Mouse (Mus musculus): ENCODE data around the gene Srrm3. TPM values are rescaled to one million over a fixed set of nuclear protein-coding genes. Genes with fewer than 3 reads are reported as not detected.

The Srrm3 gene
- polyA plus RNA-seq, 1 experiment from 2014 or later = 0.15 TPM

GRCm38 (mm10) chr5:135843418-135843817 lies 36.7 kb downstream of the Srrm3 start:
- Histone ChIP-seq H3K4me1 (ENCODE audit: control insufficient read depth in 2 of 2, insufficient read depth in 2 of 2, low read length in 2 of 2) (no peaks in the 10 kb centered on the region), H3K36me3 (ENCODE audit: control insufficient read depth, insufficient read depth, low read length) (no peaks in the 10 kb centered on the region), H3K9me3 (ENCODE audit: control insufficient read depth, low read length) (no peaks in the 10 kb centered on the region), H3K4me2 (ENCODE audit: low read length) (no peak overlapping the region), H3K4me3 (ENCODE audit: control insufficient read depth in 1 of 2, insufficient read depth in 1 of 2, low read depth in 1 of 2, low read length in 2 of 2) (no peak overlapping the region), H3K27me3 (ENCODE audit: control insufficient read depth, insufficient read depth, low read length) (peaks cover 16% of the 10 kb centered on the region), H3K9ac (ENCODE audit: low read length) (no peak overlapping the region), H3K27ac (replicated peaks in 1 of 2; ENCODE audit: control insufficient read depth in 1 of 2, insufficient read depth in 1 of 2, low read depth in 2 of 2, low read length in 2 of 2) (no peak overlapping the region)
- ATAC-seq (ENCODE audit: insufficient number of reproducible peaks, insufficient read depth, low FRiP score, low read depth) = no peak
- 19% methylated on average over 5 of the region's 5 CpGs for WGBS

DNA sequence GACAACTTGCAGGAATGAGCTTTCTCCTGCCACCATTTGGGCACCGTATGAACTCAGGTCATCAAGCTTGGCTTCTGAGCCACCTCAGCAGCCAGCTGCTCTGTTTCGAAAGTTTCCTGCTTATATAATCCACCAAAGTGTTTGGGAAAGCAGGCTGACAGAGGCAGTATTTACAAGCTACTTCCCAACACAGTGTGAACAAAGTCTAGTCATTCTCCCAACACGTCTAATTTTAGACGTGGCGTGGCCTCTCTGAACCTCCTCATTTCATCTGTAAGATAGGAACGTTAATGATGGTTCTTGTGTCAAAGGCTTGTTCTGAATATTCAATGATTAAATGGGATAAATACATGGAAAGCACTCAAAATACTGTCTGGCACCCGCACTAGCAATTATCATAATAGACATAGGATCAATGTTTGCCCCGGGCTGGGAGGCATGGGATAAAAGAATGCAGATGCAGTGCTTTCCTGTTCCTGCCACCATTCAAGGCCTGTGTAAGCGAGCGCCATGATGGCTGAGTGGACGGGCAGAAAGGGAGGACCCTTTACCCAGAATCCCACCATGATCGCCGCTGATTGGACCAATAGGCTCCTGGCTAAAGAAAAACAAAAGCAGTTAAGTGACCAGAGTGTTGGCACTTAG lies 39.1 kb downstream of the Srrm3 start:
- ATAC-seq (ENCODE audit: insufficient number of reproducible peaks, insufficient read depth, low FRiP score, low read depth) = no peak
- WGBS = 70% methylated on average over 13 of the region's 13 CpGs
- Histone ChIP-seq H3K9me3 (ENCODE audit: control insufficient read depth, low read length) (no peaks in the 10 kb centered on the region), H3K4me1 (ENCODE audit: control insufficient read depth in 2 of 2, insufficient read depth in 2 of 2, low read length in 2 of 2) (no peaks in the 10 kb centered on the region), H3K4me3 (ENCODE audit: control insufficient read depth in 1 of 2, insufficient read depth in 1 of 2, low read depth in 1 of 2, low read length in 2 of 2) (no peak overlapping the region), H3K27me3 (ENCODE audit: control insufficient read depth, insufficient read depth, low read length) (peaks cover 31% of the 10 kb centered on the region), H3K36me3 (ENCODE audit: control insufficient read depth, insufficient read depth, low read length) (no peaks in the 10 kb centered on the region), H3K27ac (replicated peaks in 1 of 2; ENCODE audit: control insufficient read depth in 1 of 2, insufficient read depth in 1 of 2, low read depth in 2 of 2, low read length in 2 of 2) (no peak overlapping the region), H3K9ac (ENCODE audit: low read length) (no peak overlapping the region), H3K4me2 (ENCODE audit: low read length) (no peak overlapping the region)

DNA sequence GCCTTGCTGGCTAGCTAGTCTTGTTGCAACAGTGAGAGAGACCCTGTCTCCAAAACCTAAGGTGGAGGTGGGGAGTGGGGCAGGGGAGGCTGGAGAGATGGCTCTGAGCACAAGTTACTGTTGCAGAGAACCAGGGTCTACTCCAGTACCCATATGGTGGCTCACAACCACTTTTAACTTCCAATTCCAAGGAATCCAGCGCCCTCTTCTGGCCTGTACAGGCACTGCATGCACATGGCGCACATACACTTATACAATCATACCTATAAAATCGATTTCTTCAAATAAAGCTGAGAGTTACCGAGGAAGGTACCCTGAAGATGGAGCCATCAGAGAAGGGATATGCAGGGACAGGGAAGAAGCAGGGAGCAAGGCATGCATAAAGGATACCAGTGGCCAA lies 40.8 kb downstream of the Srrm3 start:
- H3K27ac ChIP-seq (replicated peaks in 1 of 2; ENCODE audit: control insufficient read depth in 1 of 2, insufficient read depth in 1 of 2, low read depth in 2 of 2, low read length in 2 of 2) = no peak overlapping the region
- ATAC-seq (ENCODE audit: insufficient number of reproducible peaks, insufficient read depth, low FRiP score, low read depth) = no peak
- no peak overlapping the region for H3K9ac ChIP-seq (ENCODE audit: low read length)
- H3K4me1 ChIP-seq (ENCODE audit: control insufficient read depth in 2 of 2, insufficient read depth in 2 of 2, low read length in 2 of 2) = no peaks in the 10 kb centered on the region
- H3K4me2 ChIP-seq (ENCODE audit: low read length) = no peak overlapping the region
- H3K9me3 ChIP-seq (ENCODE audit: control insufficient read depth, low read length) = no peaks in the 10 kb centered on the region
- H3K4me3 ChIP-seq (ENCODE audit: control insufficient read depth in 1 of 2, insufficient read depth in 1 of 2, low read depth in 1 of 2, low read length in 2 of 2) = no peak overlapping the region
- no peaks in the 10 kb centered on the region for H3K36me3 ChIP-seq (ENCODE audit: control insufficient read depth, insufficient read depth, low read length)
- peaks cover 43% of the 10 kb centered on the region for H3K27me3 ChIP-seq (ENCODE audit: control insufficient read depth, insufficient read depth, low read length)
- WGBS = 58% methylated on average over 4 of the region's 4 CpGs

DNA sequence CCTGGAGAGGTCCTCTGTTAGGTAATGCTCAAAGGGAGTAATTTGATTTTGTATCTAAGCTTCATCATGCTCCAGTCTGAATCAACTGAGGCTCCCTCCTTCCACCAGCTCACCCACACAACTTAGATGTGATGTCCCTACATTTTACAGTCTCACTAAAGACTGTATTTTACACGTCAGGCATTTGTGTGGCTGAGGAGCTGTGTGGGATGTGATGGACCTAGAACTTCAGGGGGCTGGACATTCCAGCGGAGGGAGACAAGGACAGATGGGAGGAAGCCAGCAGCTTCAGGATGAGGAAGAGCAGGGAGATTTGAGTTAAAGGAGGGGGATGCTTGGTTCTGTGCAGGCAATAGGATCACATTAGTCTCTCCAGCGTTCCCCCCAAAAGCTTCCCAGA lies 41.2 kb downstream of the Srrm3 start:
- ATAC-seq (ENCODE audit: insufficient number of reproducible peaks, insufficient read depth, low FRiP score, low read depth) = no peak
- Histone ChIP-seq H3K4me2 (ENCODE audit: low read length) (no peak overlapping the region), H3K9me3 (ENCODE audit: control insufficient read depth, low read length) (no peaks in the 10 kb centered on the region), H3K4me1 (ENCODE audit: control insufficient read depth in 2 of 2, insufficient read depth in 2 of 2, low read length in 2 of 2) (no peaks in the 10 kb centered on the region), H3K27me3 (ENCODE audit: control insufficient read depth, insufficient read depth, low read length) (peaks cover 43% of the 10 kb centered on the region), H3K4me3 (ENCODE audit: control insufficient read depth in 1 of 2, insufficient read depth in 1 of 2, low read depth in 1 of 2, low read length in 2 of 2) (no peak overlapping the region), H3K9ac (ENCODE audit: low read length) (no peak overlapping the region), H3K27ac (replicated peaks in 1 of 2; ENCODE audit: control insufficient read depth in 1 of 2, insufficient read depth in 1 of 2, low read depth in 2 of 2, low read length in 2 of 2) (no peak overlapping the region), H3K36me3 (ENCODE audit: control insufficient read depth, insufficient read depth, low read length) (no peaks in the 10 kb centered on the region)
- WGBS = 78% methylated on average over 3 of the region's 3 CpGs

GRCm38 (mm10) chr5:135851024-135851423 lies 44.3 kb downstream of the Srrm3 start:
- Histone ChIP-seq H3K27ac (replicated peaks in 1 of 2; ENCODE audit: control insufficient read depth in 1 of 2, insufficient read depth in 1 of 2, low read depth in 2 of 2, low read length in 2 of 2) (no peak overlapping the region), H3K4me1 (ENCODE audit: control insufficient read depth in 2 of 2, insufficient read depth in 2 of 2, low read length in 2 of 2) (no peaks in the 10 kb centered on the region), H3K27me3 (ENCODE audit: control insufficient read depth, insufficient read depth, low read length) (peaks cover 70% of the 10 kb centered on the region), H3K9ac (ENCODE audit: low read length) (no peak overlapping the region), H3K4me2 (ENCODE audit: low read length) (no peak overlapping the region), H3K4me3 (ENCODE audit: control insufficient read depth in 1 of 2, insufficient read depth in 1 of 2, low read depth in 1 of 2, low read length in 2 of 2) (no peak overlapping the region), H3K9me3 (ENCODE audit: control insufficient read depth, low read length) (no peaks in the 10 kb centered on the region), H3K36me3 (ENCODE audit: control insufficient read depth, insufficient read depth, low read length) (no peaks in the 10 kb centered on the region)
- no peak for ATAC-seq (ENCODE audit: insufficient number of reproducible peaks, insufficient read depth, low FRiP score, low read depth)
- under 1% methylated on average over 15 of the region's 15 CpGs for WGBS

DNA sequence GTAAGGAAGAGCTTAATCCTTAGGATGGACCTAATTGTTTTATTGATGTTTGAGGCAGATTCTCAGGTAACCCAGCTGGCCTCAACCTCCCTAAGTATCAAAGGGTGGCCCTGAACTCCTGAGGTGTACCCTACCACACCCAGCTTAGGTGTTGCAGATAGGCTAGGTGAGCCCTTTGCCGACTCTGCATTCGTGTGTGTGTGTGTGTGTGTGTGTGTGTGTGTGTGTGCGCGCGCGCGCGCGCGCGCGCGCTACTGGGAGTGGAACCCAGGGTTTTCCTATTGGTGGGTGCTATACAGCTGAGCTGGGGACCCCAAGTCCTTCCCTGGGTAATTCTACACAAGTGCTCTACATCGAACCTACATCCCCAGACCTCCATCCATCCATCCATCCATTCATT lies 44.8 kb downstream of the Srrm3 start:
- ATAC-seq (ENCODE audit: insufficient number of reproducible peaks, insufficient read depth, low FRiP score, low read depth) = no peak
- no peak overlapping the region for H3K27ac ChIP-seq (replicated peaks in 1 of 2; ENCODE audit: control insufficient read depth in 1 of 2, insufficient read depth in 1 of 2, low read depth in 2 of 2, low read length in 2 of 2)
- 12% methylated on average over 3 of the region's 14 CpGs for WGBS
- no peaks in the 10 kb centered on the region for H3K9me3 ChIP-seq (ENCODE audit: control insufficient read depth, low read length)
- no peak overlapping the region for H3K4me3 ChIP-seq (ENCODE audit: control insufficient read depth in 1 of 2, insufficient read depth in 1 of 2, low read depth in 1 of 2, low read length in 2 of 2)
- H3K4me1 ChIP-seq (ENCODE audit: control insufficient read depth in 2 of 2, insufficient read depth in 2 of 2, low read length in 2 of 2) = no peaks in the 10 kb centered on the region
- H3K36me3 ChIP-seq (ENCODE audit: control insufficient read depth, insufficient read depth, low read length) = no peaks in the 10 kb centered on the region
- no peak overlapping the region for H3K4me2 ChIP-seq (ENCODE audit: low read length)
- H3K27me3 ChIP-seq (ENCODE audit: control insufficient read depth, insufficient read depth, low read length) = peaks cover 74% of the 10 kb centered on the region
- H3K9ac ChIP-seq (ENCODE audit: low read length) = no peak overlapping the region

- ATAC-seq (ENCODE audit: insufficient number of reproducible peaks, insufficient read depth, low FRiP score, low read depth) = no peak
- no peak overlapping the region for H3K27ac ChIP-seq (replicated peaks in 1 of 2; ENCODE audit: control insufficient read depth in 1 of 2, insufficient read depth in 1 of 2, low read depth in 2 of 2, low read length in 2 of 2)
- WGBS = 3% methylated on average over 10 of the region's 10 CpGs
- H3K36me3 ChIP-seq (ENCODE audit: control insufficient read depth, insufficient read depth, low read length) = no peaks in the 10 kb centered on the region
- no peaks in the 10 kb centered on the region for H3K9me3 ChIP-seq (ENCODE audit: control insufficient read depth, low read length)
- no peaks in the 10 kb centered on the region for H3K4me1 ChIP-seq (ENCODE audit: control insufficient read depth in 2 of 2, insufficient read depth in 2 of 2, low read length in 2 of 2)
- H3K27me3 ChIP-seq (ENCODE audit: control insufficient read depth, insufficient read depth, low read length) = peaks cover 80% of the 10 kb centered on the region
- no peak overlapping the region for H3K9ac ChIP-seq (ENCODE audit: low read length)
- H3K4me2 ChIP-seq (ENCODE audit: low read length) = no peak overlapping the region
- no peak overlapping the region for H3K4me3 ChIP-seq (ENCODE audit: control insufficient read depth in 1 of 2, insufficient read depth in 1 of 2, low read depth in 1 of 2, low read length in 2 of 2)
Measured at GRCm38 (mm10) chr5:135852421-135852820, 45.7 kb downstream of the Srrm3 start.

GRCm38 (mm10) chr5:135853731-135854130 lies 47.0 kb downstream of the Srrm3 start:
- Histone ChIP-seq H3K36me3 (ENCODE audit: control insufficient read depth, insufficient read depth, low read length) (no peaks in the 10 kb centered on the region), H3K9me3 (ENCODE audit: control insufficient read depth, low read length) (no peaks in the 10 kb centered on the region), H3K9ac (ENCODE audit: low read length) (no peak overlapping the region), H3K4me2 (ENCODE audit: low read length) (no peak overlapping the region), H3K27ac (replicated peaks in 1 of 2; ENCODE audit: control insufficient read depth in 1 of 2, insufficient read depth in 1 of 2, low read depth in 2 of 2, low read length in 2 of 2) (no peak overlapping the region), H3K27me3 (ENCODE audit: control insufficient read depth, insufficient read depth, low read length) (peaks cover 93% of the 10 kb centered on the region), H3K4me3 (ENCODE audit: control insufficient read depth in 1 of 2, insufficient read depth in 1 of 2, low read depth in 1 of 2, low read length in 2 of 2) (no peak overlapping the region), H3K4me1 (ENCODE audit: control insufficient read depth in 2 of 2, insufficient read depth in 2 of 2, low read length in 2 of 2) (no peaks in the 10 kb centered on the region)
- WGBS = 49% methylated on average over 7 of the region's 7 CpGs
- no peak for ATAC-seq (ENCODE audit: insufficient number of reproducible peaks, insufficient read depth, low FRiP score, low read depth)
